Mouse (Mus musculus) kidney, embryonic 14.5 days (tissue): Measurements from ENCODE around the gene Kif1c. TPM values are rescaled to one million over a fixed set of nuclear protein-coding genes. Genes with fewer than 3 reads are reported as not detected.

Experiments used
- ATAC-seq: fragments of 200-750 bp; cut with Nextera tagmentation; 2 replicates; pipeline ENCODE4 v1.8.0; 2017; ENCODE audit warnings: moderate number of reproducible peaks, mild to moderate bottlenecking, moderate TSS enrichment, moderate library complexity; ENCODE audit not compliant: low FRiP score, low TSS enrichment
- H3K27ac ChIP-seq: fragments of 300-500 bp; sonication (generic); 2 replicates; pipeline ENCODE4 v1.5.1; 2014; ENCODE audit warnings: low read depth, mild to moderate bottlenecking, low read length, moderate library complexity, mixed read lengths
- H3K27me3 ChIP-seq: fragments of 300-500 bp; sonication (generic); 2 replicates; pipeline ENCODE4 v1.6.1; 2014; ENCODE audit warnings: mild to moderate bottlenecking, low read length; ENCODE audit not compliant: control insufficient read depth, insufficient read depth
- H3K36me3 ChIP-seq: fragments of 300-500 bp; sonication (generic); 2 replicates; pipeline ENCODE4 v1.6.1; 2014; ENCODE audit warnings: low read length, mixed read lengths; ENCODE audit not compliant: control insufficient read depth, insufficient read depth
- H3K4me1 ChIP-seq: fragments of 300-500 bp; sonication (generic); 2 replicates; pipeline ENCODE4 v1.6.1; 2014; ENCODE audit warnings: low read length, mixed read lengths; ENCODE audit not compliant: control insufficient read depth, insufficient read depth
- H3K4me2 ChIP-seq: fragments of 300-500 bp; sonication (generic); replicated peaks from 2 replicates; pipeline ENCODE4 v1.6.1; 2014; ENCODE audit warnings: low read depth, mild to moderate bottlenecking, low read length
- H3K4me3 ChIP-seq: fragments of 300-500 bp; sonication (generic); 2 replicates; pipeline ENCODE4 v1.5.1; 2014; ENCODE audit warnings: mild to moderate bottlenecking, low read length
- H3K9ac ChIP-seq: fragments of 300-500 bp; sonication (generic); 2 replicates; pipeline ENCODE4 v1.6.1; 2014; ENCODE audit warnings: low read depth, mild to moderate bottlenecking, low read length, moderate library complexity
- H3K9me3 ChIP-seq: fragments of 300-500 bp; sonication (generic); 2 replicates; pipeline ENCODE4 v1.6.1; 2016; ENCODE audit warnings: low read length; ENCODE audit not compliant: control insufficient read depth
- WGBS: fragments of 180-500 bp; shearing (Covaris S2); extraction: QIAGEN DNeasy Blood & Tissue Kit; methylation state at CpG from one replicate; pipeline ENCODE4 v1.1.7; 2014; 5-methylcytosine and 5-hydroxymethylcytosine counted together
- polyA plus RNA-seq: library from polyadenylated mRNA; unstranded; fragments of >200 nt; fragmentation: Nextera tagmentation; extraction: Ambion mirVana; gene quantifications from 2 replicates; pipeline ENCODE4 v1.2.1, GENCODE M21; 2014

The Kif1c gene
- polyA plus RNA-seq, 1 experiment from 2014 or later: 10.0 TPM

GRCm38 (mm10) chr11:70671333-70672047 lies 28.9 kb upstream of the Kif1c start:
- no peak overlapping the region for H3K27ac ChIP-seq
- H3K27me3 ChIP-seq: no peaks in the 10 kb centered on the region
- 0 out of 2 replicates have a peak overlapping the region, but pooled peaks have one; percentile 62 for H3K9ac ChIP-seq
- peaks cover 15% of the 10 kb centered on the region for H3K4me1 ChIP-seq
- H3K36me3 ChIP-seq: peaks cover 30% of the 10 kb centered on the region
- no peak overlapping the region for H3K4me3 ChIP-seq
- ATAC-seq: no peak
- WGBS: 89% methylated on average over 16 of the region's 16 CpGs
- H3K9me3 ChIP-seq: no peaks in the 10 kb centered on the region
- H3K4me2 ChIP-seq: no peak overlapping the region

GRCm38 (mm10) chr11:70674014-70674413 lies 26.3 kb upstream of the Kif1c start:
- no peaks in the 10 kb centered on the region for H3K27me3 ChIP-seq
- H3K4me3 ChIP-seq: no peak overlapping the region
- H3K9me3 ChIP-seq: no peaks in the 10 kb centered on the region
- no peak for ATAC-seq
- no peak overlapping the region for H3K9ac ChIP-seq
- WGBS: 79% methylated on average over 6 of the region's 6 CpGs
- H3K27ac ChIP-seq: no peak overlapping the region
- H3K4me1 ChIP-seq: peaks cover 10% of the 10 kb centered on the region
- H3K36me3 ChIP-seq: peaks cover 32% of the 10 kb centered on the region
- no peak overlapping the region for H3K4me2 ChIP-seq

- Histone ChIP-seq H3K9me3 (no peaks in the 10 kb centered on the region), H3K4me3 (no peak overlapping the region), H3K36me3 (peaks cover 37% of the 10 kb centered on the region), H3K4me2 (no peak overlapping the region), H3K9ac (no peak overlapping the region), H3K27me3 (no peaks in the 10 kb centered on the region), H3K4me1 (peaks cover 10% of the 10 kb centered on the region), H3K27ac (no peak overlapping the region)
- no peak for ATAC-seq
- WGBS: 72% methylated on average over 11 of the region's 11 CpGs
Measured at GRCm38 (mm10) chr11:70674501-70674900, 25.8 kb upstream of the Kif1c start.

- no peak for ATAC-seq
- Histone ChIP-seq H3K36me3 (peaks cover 40% of the 10 kb centered on the region), H3K27ac (no peak overlapping the region), H3K4me2 (no peak overlapping the region), H3K9me3 (no peaks in the 10 kb centered on the region), H3K4me1 (peaks cover 5% of the 10 kb centered on the region), H3K4me3 (no peak overlapping the region), H3K9ac (no peak overlapping the region), H3K27me3 (no peaks in the 10 kb centered on the region)
- WGBS: 78% methylated on average over 9 of the region's 9 CpGs
Measured at GRCm38 (mm10) chr11:70678092-70678491, 22.3 kb upstream of the Kif1c start.

GRCm38 (mm10) chr11:70678576-70678975 lies 21.8 kb upstream of the Kif1c start:
- Histone ChIP-seq H3K9me3 (no peaks in the 10 kb centered on the region), H3K4me3 (no peak overlapping the region), H3K36me3 (peaks cover 45% of the 10 kb centered on the region), H3K4me2 (no peak overlapping the region), H3K27ac (no peak overlapping the region), H3K27me3 (no peaks in the 10 kb centered on the region), H3K9ac (no peak overlapping the region), H3K4me1 (peaks cover 5% of the 10 kb centered on the region)
- no peak for ATAC-seq
- WGBS: 69% methylated on average over 2 of the region's 2 CpGs

GRCm38 (mm10) chr11:70679361-70679760 lies 21.0 kb upstream of the Kif1c start:
- Histone ChIP-seq H3K9me3 (no peaks in the 10 kb centered on the region), H3K27me3 (no peaks in the 10 kb centered on the region), H3K27ac (no peak overlapping the region), H3K4me1 (peaks cover 5% of the 10 kb centered on the region), H3K4me3 (no peak overlapping the region), H3K36me3 (peaks cover 47% of the 10 kb centered on the region), H3K4me2 (no peak overlapping the region), H3K9ac (no peak overlapping the region)
- no peak for ATAC-seq
- WGBS: 95% methylated on average over 8 of the region's 8 CpGs

- H3K4me2 ChIP-seq: no peak overlapping the region
- peaks cover 5% of the 10 kb centered on the region for H3K4me1 ChIP-seq
- H3K4me3 ChIP-seq: no peak overlapping the region
- H3K9me3 ChIP-seq: no peaks in the 10 kb centered on the region
- H3K27ac ChIP-seq: no peak overlapping the region
- 96% methylated on average over 8 of the region's 8 CpGs for WGBS
- H3K27me3 ChIP-seq: no peaks in the 10 kb centered on the region
- peaks cover 52% of the 10 kb centered on the region for H3K36me3 ChIP-seq
- ATAC-seq: no peak
- H3K9ac ChIP-seq: no peak overlapping the region
Measured at GRCm38 (mm10) chr11:70679894-70680293, 20.5 kb upstream of the Kif1c start.

GRCm38 (mm10) chr11:70681170-70681569 lies 19.2 kb upstream of the Kif1c start:
- Histone ChIP-seq H3K4me1 (peaks cover 5% of the 10 kb centered on the region), H3K9me3 (no peaks in the 10 kb centered on the region), H3K4me3 (no peak overlapping the region), H3K27me3 (no peaks in the 10 kb centered on the region), H3K4me2 (no peak overlapping the region), H3K9ac (no peak overlapping the region; the same call in 1 of the 2 replicates), H3K27ac (no peak overlapping the region), H3K36me3 (peaks cover 56% of the 10 kb centered on the region)
- WGBS: 58% methylated on average over 12 of the region's 12 CpGs
- ATAC-seq: no peak

GRCm38 (mm10) chr11:70681897-70682581 lies 18.3 kb upstream of the Kif1c start:
- Histone ChIP-seq H3K9ac (no peak overlapping the region), H3K4me2 (no peak overlapping the region), H3K4me1 (peaks cover 5% of the 10 kb centered on the region), H3K9me3 (no peaks in the 10 kb centered on the region), H3K4me3 (no peak overlapping the region; the same call in 1 of the 2 replicates), H3K36me3 (peaks cover 53% of the 10 kb centered on the region), H3K27me3 (no peaks in the 10 kb centered on the region), H3K27ac (no peak overlapping the region)
- ATAC-seq: peak; percentile 71; the same call in 1 of the 2 replicates
- 22% methylated on average over 11 of the region's 11 CpGs for WGBS
